Mouse (Mus musculus) liver, embryonic 16.5 days (tissue): Measurements from ENCODE around the gene Prrc2a. TPM values are rescaled to one million over a fixed set of nuclear protein-coding genes. Genes with fewer than 3 reads are reported as not detected.
A peak's percentile ranks its signal among the peaks of the same experiment; 100 is the strongest.

Source experiments
- ATAC-seq: fragments of 200-750 bp; cut with Nextera tagmentation; 2 replicates; pipeline ENCODE4 v1.8.0; 2017; ENCODE audit warnings: low read depth, mild to moderate bottlenecking, moderate number of reproducible peaks, moderate library complexity
- H3K27ac ChIP-seq: fragments of 300-500 bp; sonication (generic); 2 replicates; pipeline ENCODE4 v1.5.1; 2014; ENCODE audit warnings: mild to moderate bottlenecking, low read length
- H3K27me3 ChIP-seq: fragments of 300-500 bp; sonication (generic); 2 replicates; pipeline ENCODE4 v1.6.1; 2014; ENCODE audit warnings: low read depth, low read length, mixed read lengths; ENCODE audit not compliant: control insufficient read depth, insufficient read depth
- H3K36me3 ChIP-seq: fragments of 300-500 bp; sonication (generic); 2 replicates; pipeline ENCODE4 v1.6.1; 2014; ENCODE audit warnings: mild to moderate bottlenecking; ENCODE audit not compliant: control insufficient read depth, insufficient read depth
- H3K4me1 ChIP-seq: fragments of 300-500 bp; sonication (generic); 2 replicates; pipeline ENCODE4 v1.6.1; 2014; ENCODE audit warnings: low read depth, low read length, mixed read lengths; ENCODE audit not compliant: control insufficient read depth
- H3K4me2 ChIP-seq: fragments of 300-500 bp; sonication (generic); 2 replicates; pipeline ENCODE4 v1.6.1; 2014; ENCODE audit warnings: low read depth, low read length, mixed read lengths
- H3K4me3 ChIP-seq: fragments of 300-500 bp; sonication (generic); 2 replicates; pipeline ENCODE4 v1.5.1; 2014; ENCODE audit warnings: low read depth, mild to moderate bottlenecking, low read length
- H3K9ac ChIP-seq: fragments of 300-500 bp; sonication (generic); 2 replicates; pipeline ENCODE4 v1.6.1; 2014; ENCODE audit warnings: low read depth, low read length
- H3K9me3 ChIP-seq: fragments of 300-500 bp; sonication (generic); replicated peaks from 2 replicates; pipeline ENCODE4 v1.6.1; 2016; ENCODE audit warnings: low read length; ENCODE audit not compliant: control insufficient read depth
- WGBS: fragments of 180-500 bp; shearing (Covaris S2); extraction: QIAGEN DNeasy Blood & Tissue Kit; methylation state at CpG from one replicate; pipeline ENCODE4 v1.1.7; 2014; ENCODE audit not compliant: insufficient replicate concordance; 5-methylcytosine and 5-hydroxymethylcytosine counted together
- polyA plus RNA-seq: library from polyadenylated mRNA; unstranded; fragments of >200 nt; fragmentation: Nextera tagmentation; extraction: Ambion mirVana; gene quantifications from 2 replicates; pipeline ENCODE4 v1.2.1, GENCODE M21; 2015

The Prrc2a gene
- polyA plus RNA-seq, 1 experiment from 2014 or later, result 45.0 TPM

DNA sequence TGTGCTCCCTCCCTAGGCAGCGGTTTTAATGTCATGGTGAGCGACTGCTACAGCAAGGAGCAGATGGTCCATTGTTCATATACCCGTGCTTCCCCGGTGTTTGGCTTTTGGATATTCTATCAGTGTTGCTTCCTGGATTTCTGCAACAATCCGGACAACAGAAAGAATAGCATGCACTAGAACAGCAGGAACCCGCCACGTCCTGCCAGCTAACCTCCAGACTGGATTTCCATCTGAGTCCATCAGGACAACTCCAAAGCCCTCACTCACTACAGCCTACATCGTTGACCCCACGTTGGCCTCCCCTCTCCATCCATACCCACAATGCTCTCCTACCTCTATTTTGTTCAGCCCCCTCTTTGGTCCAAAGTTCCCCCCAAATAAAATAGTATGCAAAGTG, 52.9 kb downstream of the Prrc2a start:
- H3K36me3 ChIP-seq, result peaks cover 6% of the 10 kb centered on the region
- H3K27me3 ChIP-seq, result no peaks in the 10 kb centered on the region
- WGBS, result 62% methylated on average over 9 of the region's 9 CpGs
- no peak overlapping the region for H3K9ac ChIP-seq
- ATAC-seq, result no peak
- no peak overlapping the region for H3K27ac ChIP-seq
- H3K4me1 ChIP-seq, result no peaks in the 10 kb centered on the region
- no peak overlapping the region for H3K4me3 ChIP-seq
- H3K9me3 ChIP-seq, result no peaks in the 10 kb centered on the region
- H3K4me2 ChIP-seq, result no peak overlapping the region

DNA sequence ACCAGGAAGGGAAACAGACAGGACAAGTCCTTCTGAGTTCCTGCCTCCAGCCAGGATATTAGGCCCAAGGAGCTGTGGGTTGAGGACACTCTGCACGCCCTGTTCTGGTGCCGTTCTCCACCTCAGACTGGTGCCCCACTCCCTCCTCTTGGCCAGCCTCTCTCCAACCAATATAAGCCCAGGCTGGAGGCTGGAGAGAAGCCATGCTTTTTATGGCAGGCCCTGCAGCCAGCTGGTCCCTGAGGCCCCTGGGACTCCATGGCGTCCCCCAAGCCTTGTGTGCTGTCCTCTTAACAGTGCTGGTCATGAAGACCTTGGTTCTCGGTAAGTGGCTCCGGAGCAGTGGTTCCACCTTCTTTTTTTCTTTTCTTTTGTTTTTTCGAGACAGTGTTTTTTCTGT, 56.6 kb downstream of the Prrc2a start, which contains the start of gene Ly6g5c:
Gene Ly6g5c, plus strand, starts transcription at position 183 of the 400 bp plus-strand sequence.
- Histone ChIP-seq H3K27ac (no peak within 1 kb of the TSS), H3K27me3 (no peaks in the 10 kb centered on the region), H3K4me2 (no peak within 1 kb of the TSS), H3K4me3 (no peak within 1 kb of the TSS), H3K9me3 (no peaks in the 10 kb centered on the region), H3K9ac (no peak within 1 kb of the TSS), H3K36me3 (no peaks in the 10 kb centered on the region; the same call in 1 of the 2 replicates), H3K4me1 (peaks cover 31% of the 10 kb centered on the region)
- WGBS, result 78% methylated on average over 6 of the region's 6 CpGs
- no peak for ATAC-seq

DNA sequence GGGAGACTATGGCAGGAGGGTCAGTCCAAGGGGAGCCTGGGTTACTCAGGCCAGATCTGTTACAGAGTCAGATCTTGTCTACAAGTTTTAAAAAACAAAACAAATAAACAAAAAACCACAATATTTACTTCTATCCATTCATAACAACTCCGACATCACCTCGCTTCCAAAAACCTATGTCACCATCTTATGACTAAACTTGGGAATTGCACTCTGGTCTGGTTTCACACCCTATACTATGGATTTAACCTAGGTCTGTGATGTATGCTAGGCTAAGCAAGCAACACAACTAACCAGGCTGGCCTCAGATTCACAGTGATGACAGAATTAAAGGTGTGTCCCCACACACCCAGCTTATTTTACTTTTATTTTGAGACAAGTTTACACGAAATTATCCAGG, 58.2 kb downstream of the Prrc2a start:
- H3K27ac ChIP-seq, result no peak overlapping the region
- no peak overlapping the region for H3K9ac ChIP-seq
- H3K4me2 ChIP-seq, result no peak overlapping the region
- H3K9me3 ChIP-seq, result no peaks in the 10 kb centered on the region
- no peak overlapping the region for H3K4me3 ChIP-seq
- H3K36me3 ChIP-seq, result peaks cover 11% of the 10 kb centered on the region
- ATAC-seq, result no peak
- peaks cover 38% of the 10 kb centered on the region for H3K4me1 ChIP-seq
- H3K27me3 ChIP-seq, result no peaks in the 10 kb centered on the region
- WGBS, result 60% methylated on average over 3 of the region's 3 CpGs

GRCm38 (mm10) chr17:35105740-35106389, 58.8 kb downstream of the Prrc2a start:
- 25% methylated on average over 13 of the region's 13 CpGs for WGBS

DNA sequence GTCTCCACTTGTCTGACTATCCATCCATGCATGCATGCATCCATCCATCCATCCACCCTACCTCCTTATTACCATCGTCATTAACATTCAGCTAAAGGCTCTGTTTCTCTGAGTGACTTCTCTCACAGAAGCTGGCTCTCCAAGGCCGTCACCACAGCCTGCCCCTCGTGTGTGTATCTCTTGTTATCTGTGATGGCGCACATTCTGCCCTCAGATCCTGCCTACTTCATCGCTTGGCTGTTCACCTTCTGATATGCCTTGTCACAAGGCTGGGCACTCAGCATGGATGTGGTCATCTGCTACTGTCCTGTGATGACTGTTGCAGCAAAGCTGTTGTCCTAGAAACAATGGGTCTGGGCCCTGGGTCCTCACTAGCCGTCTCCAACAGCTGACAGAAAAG, 59.9 kb downstream of the Prrc2a start:
- peaks cover 38% of the 10 kb centered on the region for H3K4me1 ChIP-seq
- no peaks in the 10 kb centered on the region for H3K27me3 ChIP-seq
- WGBS, result 32% methylated on average over 6 of the region's 6 CpGs
- peak overlapping the region; percentile 83 for H3K27ac ChIP-seq
- no peak overlapping the region for H3K4me3 ChIP-seq
- H3K36me3 ChIP-seq, result peaks cover 23% of the 10 kb centered on the region
- H3K9ac ChIP-seq, result peak overlapping the region; percentile 43; the same call in 1 of the 2 replicates
- H3K4me2 ChIP-seq, result peak overlapping the region; percentile 46
- ATAC-seq, result peak; percentile 88
- no peaks in the 10 kb centered on the region for H3K9me3 ChIP-seq

More at GRCm38 (mm10) chr17:35105740-35106389, 58.8 kb downstream of the Prrc2a start:
- peaks cover 38% of the 10 kb centered on the region for H3K4me1 ChIP-seq
- no peaks in the 10 kb centered on the region for H3K9me3 ChIP-seq
- no peaks in the 10 kb centered on the region for H3K27me3 ChIP-seq
- no peak for ATAC-seq
- H3K36me3 ChIP-seq, result peaks cover 18% of the 10 kb centered on the region
- H3K27ac ChIP-seq, result peak overlapping the region; percentile 70
- H3K4me3 ChIP-seq, result no peak overlapping the region
- peak overlapping the region; percentile 21; the same call in 1 of the 2 replicates for H3K9ac ChIP-seq
- H3K4me2 ChIP-seq, result 0 out of 2 replicates have a peak overlapping the region, but pooled peaks have one; percentile 9

DNA sequence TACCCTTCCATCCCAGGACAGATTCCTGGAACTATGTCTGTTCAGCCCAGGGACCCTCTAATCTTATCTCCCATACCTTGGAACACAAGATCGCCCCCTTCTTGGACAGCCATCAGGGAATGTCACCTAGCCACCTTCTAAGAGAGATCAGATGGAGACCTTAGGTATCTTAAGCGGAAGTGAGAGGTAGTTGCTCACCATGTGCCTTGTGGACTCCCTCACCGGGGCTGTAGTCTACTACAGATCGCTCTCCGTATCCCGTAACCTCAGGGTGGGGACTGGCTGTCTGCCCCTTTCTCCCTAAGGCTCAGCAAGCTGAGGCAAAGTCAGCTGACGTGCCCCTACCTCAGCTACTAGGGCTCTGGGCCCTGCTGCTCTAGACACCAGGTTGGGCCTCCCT, 60.6 kb downstream of the Prrc2a start:
- ATAC-seq, result no peak
- Histone ChIP-seq H3K4me3 (no peak overlapping the region), H3K36me3 (peaks cover 27% of the 10 kb centered on the region), H3K27me3 (no peaks in the 10 kb centered on the region), H3K9me3 (no peaks in the 10 kb centered on the region), H3K9ac (peak overlapping the region; percentile 43), H3K4me1 (peaks cover 38% of the 10 kb centered on the region), H3K4me2 (peak overlapping the region; percentile 46; the same call in 1 of the 2 replicates), H3K27ac (peak overlapping the region; percentile 83)
- 66% methylated on average over 7 of the region's 7 CpGs for WGBS

- H3K4me3 ChIP-seq, result no peak overlapping the region
- peaks cover 29% of the 10 kb centered on the region for H3K36me3 ChIP-seq
- H3K9ac ChIP-seq, result no peak overlapping the region; the same call in 1 of the 2 replicates
- no peaks in the 10 kb centered on the region for H3K27me3 ChIP-seq
- H3K27ac ChIP-seq, result peak overlapping the region; percentile 83
- peak; percentile 30 for ATAC-seq
- no peaks in the 10 kb centered on the region for H3K9me3 ChIP-seq
- peaks cover 38% of the 10 kb centered on the region for H3K4me1 ChIP-seq
- H3K4me2 ChIP-seq, result no peak overlapping the region; the same call in 1 of the 2 replicates
- 43% methylated on average over 6 of the region's 6 CpGs for WGBS
These were observed 61.4 kb downstream of the Prrc2a start for GRCm38 (mm10) chr17:35103221-35103690.

GRCm38 (mm10) chr17:35102299-35102698, 62.4 kb downstream of the Prrc2a start:
- Histone ChIP-seq H3K27ac (peak overlapping the region; percentile 49; the same call in 1 of the 2 replicates), H3K4me1 (peaks cover 38% of the 10 kb centered on the region), H3K36me3 (peaks cover 38% of the 10 kb centered on the region), H3K4me3 (no peak overlapping the region), H3K27me3 (no peaks in the 10 kb centered on the region), H3K9me3 (no peaks in the 10 kb centered on the region), H3K4me2 (no peak overlapping the region), H3K9ac (no peak overlapping the region)
- 76% methylated on average over 8 of the region's 8 CpGs for WGBS
- no peak for ATAC-seq

DNA sequence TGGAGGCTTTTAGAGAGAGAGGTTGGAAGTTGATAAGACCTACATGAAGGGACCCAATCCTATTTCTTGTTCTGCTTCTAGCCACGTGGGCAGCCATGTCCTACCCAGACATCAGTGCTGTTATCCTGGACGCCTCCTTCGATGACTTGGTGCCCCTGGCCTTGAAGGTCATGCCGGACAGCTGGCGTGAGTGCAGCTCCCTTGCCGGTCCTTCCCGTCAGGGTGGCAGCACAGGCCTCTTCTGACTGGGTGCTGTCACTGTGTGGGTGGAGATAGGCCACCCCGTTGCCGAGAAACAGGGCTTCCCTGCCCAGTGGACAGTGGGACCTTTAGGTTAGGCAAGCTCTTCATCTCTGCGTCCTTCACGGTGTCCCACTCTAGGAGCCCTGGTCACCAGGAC, 63.5 kb downstream of the Prrc2a start:
- Histone ChIP-seq H3K27me3 (no peaks in the 10 kb centered on the region), H3K9ac (no peak overlapping the region), H3K36me3 (peaks cover 48% of the 10 kb centered on the region), H3K4me1 (peaks cover 38% of the 10 kb centered on the region), H3K4me3 (no peak overlapping the region), H3K4me2 (no peak overlapping the region), H3K27ac (no peak overlapping the region), H3K9me3 (no peaks in the 10 kb centered on the region)
- WGBS, result 82% methylated on average over 11 of the region's 11 CpGs
- no peak for ATAC-seq
